Mouse (Mus musculus) midbrain, postnatal 0 days (tissue): ENCODE results near the gene Cisd1. TPM values are rescaled to one million over a fixed set of nuclear protein-coding genes. Genes with fewer than 3 reads are reported as not detected.
A peak's percentile ranks its signal among the peaks of the same experiment; 100 is the strongest.

ENCODE experiments used
- ATAC-seq: fragments of 200-750 bp; cut with Nextera tagmentation; 2 replicates; pipeline ENCODE4 v1.8.0; 2017; ENCODE audit warnings: moderate number of reproducible peaks, mild to moderate bottlenecking, moderate TSS enrichment, moderate library complexity; ENCODE audit not compliant: low FRiP score
- DNase-seq: peaks from one replicate; pipeline ENCODE4 v3.0.0-alpha.2; 2015; ENCODE audit warnings: low spot score
- H3K27ac ChIP-seq: fragments of 300-500 bp; sonication (generic); 2 replicates; pipeline ENCODE4 v1.5.1; 2014; ENCODE audit warnings: low read depth, mild to moderate bottlenecking, low read length, mixed read lengths
- H3K27me3 ChIP-seq: fragments of 300-500 bp; sonication (generic); 2 replicates; pipeline ENCODE4 v1.6.1; 2014; ENCODE audit warnings: low read length, control low read depth, mixed read lengths; ENCODE audit not compliant: insufficient read depth
- H3K36me3 ChIP-seq: fragments of 300-500 bp; sonication (generic); 2 replicates; pipeline ENCODE4 v1.6.1; 2014; ENCODE audit warnings: low read length, control low read depth, mixed read lengths; ENCODE audit not compliant: insufficient read depth
- H3K4me1 ChIP-seq: fragments of 300-500 bp; sonication (generic); 2 replicates; pipeline ENCODE4 v1.6.1; 2014; ENCODE audit warnings: mild to moderate bottlenecking, control low read depth, antibody characterized with exemption, low read length, mixed read lengths; ENCODE audit not compliant: insufficient read depth
- H3K4me2 ChIP-seq: fragments of 300-500 bp; sonication (generic); 2 replicates; pipeline ENCODE4 v1.6.1; 2014; ENCODE audit warnings: low read depth, mild to moderate bottlenecking, low read length, mixed read lengths; ENCODE audit not compliant: poor library complexity, severe bottlenecking
- H3K4me3 ChIP-seq: fragments of 300-500 bp; sonication (generic); 2 replicates; pipeline ENCODE4 v1.5.1; 2014; ENCODE audit warnings: low read depth, mild to moderate bottlenecking, low read length, moderate library complexity
- H3K9ac ChIP-seq: fragments of 300-500 bp; sonication (generic); replicated peaks from 2 replicates; pipeline ENCODE4 v1.6.1; 2014; ENCODE audit warnings: mild to moderate bottlenecking, low read length, moderate library complexity, mixed read lengths; ENCODE audit not compliant: poor library complexity, severe bottlenecking
- H3K9me3 ChIP-seq: fragments of 300-500 bp; sonication (generic); 2 replicates; pipeline ENCODE4 v1.6.1; 2016; ENCODE audit warnings: low read length, control low read depth
- CTCF ChIP-seq: IDR thresholded peaks from 2 replicates; pipeline ENCODE4 v1.5.1; 2016; ENCODE audit warnings: antibody characterized with exemption, mild to moderate bottlenecking
- WGBS: fragments of 180-500 bp; shearing (Covaris S2); extraction: QIAGEN DNeasy Blood & Tissue Kit; methylation state at CpG from one replicate; pipeline ENCODE4 v1.1.7; 2014; 5-methylcytosine and 5-hydroxymethylcytosine counted together
- polyA plus RNA-seq: library from polyadenylated mRNA; unstranded; fragments of >200 nt; fragmentation: Nextera tagmentation; extraction: Ambion mirVana; gene quantifications from 2 replicates; pipeline ENCODE4 v1.2.1, GENCODE M21; 2015
- total RNA-seq: library from RNA; depleted of rRNA; stranded (reverse); fragments of >200 nt; gene quantifications from 2 replicates; pipeline ENCODE4 v1.2.3, GENCODE M21; 2014

Gene Cisd1
- total and polyA plus RNA-seq, 2 experiments from 2014 or later = 92.1 to 378 TPM

DNA sequence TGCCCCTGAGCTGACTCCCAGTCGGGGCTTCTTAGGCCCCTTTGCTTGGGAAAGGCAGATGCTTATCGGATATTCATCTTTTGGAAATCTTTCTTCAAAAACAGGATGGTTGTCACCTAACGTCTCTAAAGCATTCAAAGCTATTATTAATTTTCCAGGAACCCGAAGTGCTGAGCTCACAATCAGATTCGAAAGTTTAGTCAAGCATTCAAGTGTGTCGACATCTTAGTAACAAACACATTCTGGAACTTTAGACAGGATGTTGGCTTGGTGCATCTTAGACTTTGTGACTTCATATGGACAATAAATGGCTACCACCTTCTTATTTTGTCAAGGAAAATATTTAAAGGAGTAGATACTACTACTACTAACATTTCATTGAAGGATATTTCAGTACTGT, 16.4 kb downstream of the Cisd1 start:
- H3K4me3 ChIP-seq = no peak overlapping the region
- no peak for DNase-seq
- no peaks in the 10 kb centered on the region for H3K4me1 ChIP-seq
- H3K9ac ChIP-seq = no peak overlapping the region
- no peak overlapping the region for H3K4me2 ChIP-seq
- no peak for TF ChIP-seq CTCF
- H3K9me3 ChIP-seq = no peaks in the 10 kb centered on the region
- ATAC-seq = no peak
- WGBS = 83% methylated on average over 6 of the region's 6 CpGs
- H3K36me3 ChIP-seq = peaks cover 17% of the 10 kb centered on the region
- no peaks in the 10 kb centered on the region for H3K27me3 ChIP-seq
- H3K27ac ChIP-seq = no peak overlapping the region

DNA sequence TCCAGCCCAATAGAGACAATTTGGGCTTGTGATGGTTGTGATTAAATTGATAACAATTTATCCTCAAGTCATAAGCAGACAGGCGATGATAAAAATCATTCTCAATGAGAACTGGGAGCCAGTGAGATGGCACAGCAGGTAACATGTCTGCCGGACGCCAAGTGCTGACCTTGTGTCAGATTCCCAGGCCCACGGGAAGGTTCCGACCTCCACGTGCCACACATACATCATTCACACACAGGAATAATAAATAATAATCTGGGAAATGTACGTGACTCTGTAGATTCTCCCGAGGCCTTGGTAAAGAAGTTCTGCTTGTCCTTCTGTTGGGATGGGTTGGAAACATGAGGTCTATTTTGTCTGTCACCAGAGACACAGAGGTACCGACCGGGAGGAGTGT, 17.4 kb downstream of the Cisd1 start:
- no peak for TF ChIP-seq CTCF
- no peak overlapping the region for H3K4me3 ChIP-seq
- no peaks in the 10 kb centered on the region for H3K27me3 ChIP-seq
- H3K9me3 ChIP-seq = no peaks in the 10 kb centered on the region
- no peak for ATAC-seq
- H3K36me3 ChIP-seq = peaks cover 17% of the 10 kb centered on the region
- no peaks in the 10 kb centered on the region for H3K4me1 ChIP-seq
- H3K27ac ChIP-seq = no peak overlapping the region
- 85% methylated on average over 10 of the region's 10 CpGs for WGBS
- DNase-seq = no peak
- no peak overlapping the region for H3K4me2 ChIP-seq
- H3K9ac ChIP-seq = no peak overlapping the region

DNA sequence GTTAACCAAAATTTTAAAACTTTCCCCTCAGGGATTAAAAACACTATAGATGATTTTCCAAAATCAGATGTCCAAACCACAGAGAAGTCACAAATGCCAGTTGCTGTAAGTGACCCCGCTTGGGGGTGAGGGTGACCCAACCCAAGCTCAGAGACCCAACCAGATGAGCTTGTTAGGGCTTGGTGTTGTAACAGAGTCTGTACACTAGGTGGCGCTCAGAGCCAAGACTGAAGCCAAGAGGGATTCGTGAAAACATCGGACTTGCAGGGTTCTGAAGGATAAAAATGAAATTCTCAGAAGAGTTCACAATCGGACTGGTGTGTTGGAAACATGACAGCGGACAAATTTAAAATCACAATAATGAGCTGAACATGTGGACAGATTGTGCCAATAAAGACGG, 18.0 kb downstream of the Cisd1 start:
- peaks cover 17% of the 10 kb centered on the region for H3K36me3 ChIP-seq
- H3K4me2 ChIP-seq = no peak overlapping the region
- no peak overlapping the region for H3K27ac ChIP-seq
- no peak overlapping the region for H3K4me3 ChIP-seq
- 10% methylated on average over 7 of the region's 7 CpGs for WGBS
- H3K27me3 ChIP-seq = no peaks in the 10 kb centered on the region
- DNase-seq (peak; percentile 85), ATAC-seq (no peak)
- H3K4me1 ChIP-seq = no peaks in the 10 kb centered on the region
- TF ChIP-seq CTCF = peak; percentile 96
- H3K9ac ChIP-seq = no peak overlapping the region
- H3K9me3 ChIP-seq = no peaks in the 10 kb centered on the region

DNA sequence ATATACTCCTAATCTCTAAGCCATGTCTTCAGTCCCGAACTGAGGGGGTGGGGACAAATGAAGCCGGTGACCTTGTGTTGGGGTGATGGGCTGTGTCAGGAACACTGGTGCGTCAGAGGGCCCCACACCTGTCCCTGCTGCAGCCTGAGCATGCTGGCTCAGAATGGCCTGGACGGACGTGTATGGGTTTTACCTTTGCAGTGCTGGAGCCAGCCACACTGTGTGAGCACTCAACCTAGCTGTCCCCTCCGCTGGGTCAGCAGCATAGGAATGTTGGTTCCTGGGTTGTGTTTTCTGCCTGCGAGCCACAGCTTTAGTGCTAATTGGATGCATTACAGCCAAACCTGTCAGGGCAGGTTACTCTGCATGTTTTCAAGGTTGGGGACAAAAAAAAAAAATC, 18.6 kb downstream of the Cisd1 start:
- no peak for ATAC-seq
- H3K9ac ChIP-seq = no peak overlapping the region
- WGBS = 82% methylated on average over 7 of the region's 7 CpGs
- no peaks in the 10 kb centered on the region for H3K9me3 ChIP-seq
- no peak overlapping the region for H3K4me3 ChIP-seq
- no peak for TF ChIP-seq CTCF
- H3K27me3 ChIP-seq = no peaks in the 10 kb centered on the region
- H3K27ac ChIP-seq = no peak overlapping the region
- H3K4me2 ChIP-seq = no peak overlapping the region
- peaks cover 17% of the 10 kb centered on the region for H3K36me3 ChIP-seq
- DNase-seq = no peak
- H3K4me1 ChIP-seq = no peaks in the 10 kb centered on the region

DNA sequence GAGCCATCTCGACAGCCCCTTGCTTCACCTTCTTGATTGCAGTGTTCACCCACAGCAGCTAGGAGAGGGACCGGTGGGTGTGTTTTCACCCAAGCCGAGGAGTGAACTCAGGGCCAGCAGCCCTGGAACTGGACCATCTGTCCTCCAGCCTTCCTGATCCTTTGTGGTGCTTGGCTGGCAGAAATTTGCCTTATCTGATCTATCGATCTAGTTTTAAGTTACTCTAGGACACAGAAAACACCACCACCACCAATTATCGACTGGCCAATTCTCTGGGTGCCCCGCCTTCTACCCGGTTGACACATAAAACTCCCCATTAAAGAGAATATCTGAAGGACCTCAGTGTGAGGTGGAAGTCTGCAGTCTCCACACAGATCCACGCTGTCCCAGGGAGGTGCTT, 21.1 kb downstream of the Cisd1 start:
- no peaks in the 10 kb centered on the region for H3K4me1 ChIP-seq
- no peak for TF ChIP-seq CTCF
- WGBS = 87% methylated on average over 8 of the region's 8 CpGs
- H3K9me3 ChIP-seq = no peaks in the 10 kb centered on the region
- H3K9ac ChIP-seq = no peak overlapping the region
- DNase-seq = no peak
- H3K4me2 ChIP-seq = no peak overlapping the region
- ATAC-seq = no peak
- no peaks in the 10 kb centered on the region for H3K27me3 ChIP-seq
- no peak overlapping the region for H3K4me3 ChIP-seq
- no peak overlapping the region for H3K27ac ChIP-seq
- no peaks in the 10 kb centered on the region for H3K36me3 ChIP-seq

DNA sequence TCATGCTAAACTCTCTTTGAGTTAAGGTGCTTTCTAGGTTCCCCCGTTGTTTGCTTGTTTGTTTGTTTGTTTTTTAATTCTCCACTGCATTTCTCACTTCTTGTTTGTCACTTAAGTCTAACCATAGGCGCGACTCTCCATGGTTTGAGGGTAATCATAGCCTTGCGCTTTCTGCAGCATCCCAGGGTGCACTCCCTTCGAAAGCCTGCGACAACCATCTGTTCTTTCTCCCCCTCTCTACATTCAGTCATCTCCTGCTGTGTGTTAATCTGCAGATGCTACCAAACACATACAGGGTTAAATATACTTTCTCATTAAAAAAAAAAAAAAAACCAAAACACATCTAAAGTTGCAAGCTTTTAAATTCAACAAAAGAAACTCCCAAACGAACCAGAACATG, 28.3 kb downstream of the Cisd1 start:
- Histone ChIP-seq H3K4me1 (no peaks in the 10 kb centered on the region), H3K4me2 (no peak overlapping the region), H3K36me3 (no peaks in the 10 kb centered on the region), H3K27ac (no peak overlapping the region), H3K4me3 (no peak overlapping the region), H3K9ac (no peak overlapping the region), H3K27me3 (no peaks in the 10 kb centered on the region), H3K9me3 (no peaks in the 10 kb centered on the region)
- DNase-seq (no peak), ATAC-seq (no peak)
- WGBS = 70% methylated on average over 7 of the region's 7 CpGs
- TF ChIP-seq CTCF = no peak
